Mouse (Mus musculus): ENCODE results near the gene Gpd1l. TPM values are rescaled to one million over a fixed set of nuclear protein-coding genes. Genes with fewer than 3 reads are reported as not detected.

Gene Gpd1l
- total and polyA plus RNA-seq, 2 experiments from 2014 or later, result 45.1 to 73.8 TPM

- Histone ChIP-seq H3K27me3 (ENCODE audit: insufficient read depth, low read length) (no peaks in the 10 kb centered on the region), H3K4me3 (ENCODE audit: low read depth, low read length) (no peak overlapping the region), H3K4me2 (ENCODE audit: low read depth) (no peak overlapping the region), H3K36me3 (ENCODE audit: insufficient read depth) (peaks cover 41% of the 10 kb centered on the region), H3K4me1 (ENCODE audit: insufficient read depth) (no peaks in the 10 kb centered on the region), H3K9me3 (ENCODE audit: low read length) (no peaks in the 10 kb centered on the region), H3K27ac (ENCODE audit: low read depth, low read length) (no peak overlapping the region), H3K9ac (no peak overlapping the region)
- 37% methylated on average over 18 of the region's 18 CpGs for WGBS
- peak; percentile 93 for TF ChIP-seq CTCF (IDR thresholded peaks at IDR 0.05; ENCODE audit: low read depth)
- DNase-seq (peak; percentile 94), ATAC-seq (peak; percentile 79)
Observed at GRCm38 (mm10) chr9:114912680-114913649, 20.8 kb downstream of the Gpd1l start.

GRCm38 (mm10) chr9:114907509-114907908 is 26.3 kb downstream of the Gpd1l start:
- no peak overlapping the region for H3K4me2 ChIP-seq (ENCODE audit: low read depth)
- TF ChIP-seq CTCF (IDR thresholded peaks at IDR 0.05; ENCODE audit: low read depth), result no peak
- ATAC-seq (no peak), DNase-seq (no peak)
- no peak overlapping the region for H3K4me3 ChIP-seq (ENCODE audit: low read depth, low read length)
- H3K9ac ChIP-seq, result no peak overlapping the region
- H3K36me3 ChIP-seq (ENCODE audit: insufficient read depth), result peaks cover 19% of the 10 kb centered on the region
- H3K9me3 ChIP-seq (ENCODE audit: low read length), result no peaks in the 10 kb centered on the region
- WGBS, result 88% methylated on average over 7 of the region's 7 CpGs
- H3K4me1 ChIP-seq (ENCODE audit: insufficient read depth), result no peaks in the 10 kb centered on the region
- no peak overlapping the region for H3K27ac ChIP-seq (ENCODE audit: low read depth, low read length)
- no peaks in the 10 kb centered on the region for H3K27me3 ChIP-seq (ENCODE audit: insufficient read depth, low read length)

GRCm38 (mm10) chr9:114895919-114896318 is 37.9 kb downstream of the Gpd1l start:
- no peak overlapping the region for H3K9ac ChIP-seq
- no peak overlapping the region for H3K4me3 ChIP-seq (ENCODE audit: low read depth, low read length)
- H3K27me3 ChIP-seq (ENCODE audit: insufficient read depth, low read length), result no peaks in the 10 kb centered on the region
- H3K36me3 ChIP-seq (ENCODE audit: insufficient read depth), result peaks cover 9% of the 10 kb centered on the region; the same call in 1 of the 2 replicates
- no peak for DNase-seq
- TF ChIP-seq CTCF (IDR thresholded peaks at IDR 0.05; ENCODE audit: low read depth), result no peak
- no peak overlapping the region for H3K4me2 ChIP-seq (ENCODE audit: low read depth)
- ATAC-seq, result no peak
- no peaks in the 10 kb centered on the region for H3K4me1 ChIP-seq (ENCODE audit: insufficient read depth)
- 75% methylated on average over 4 of the region's 4 CpGs for WGBS
- no peak overlapping the region for H3K27ac ChIP-seq (ENCODE audit: low read depth, low read length)
- no peaks in the 10 kb centered on the region for H3K9me3 ChIP-seq (ENCODE audit: low read length)

- no peaks in the 10 kb centered on the region for H3K9me3 ChIP-seq (ENCODE audit: low read length)
- no peaks in the 10 kb centered on the region for H3K36me3 ChIP-seq (ENCODE audit: insufficient read depth)
- H3K27ac ChIP-seq (ENCODE audit: low read depth, low read length), result no peak overlapping the region
- no peak overlapping the region for H3K9ac ChIP-seq
- TF ChIP-seq CTCF (IDR thresholded peaks at IDR 0.05; ENCODE audit: low read depth), result no peak
- WGBS, result 88% methylated on average over 11 of the region's 11 CpGs
- DNase-seq, result no peak
- ATAC-seq, result no peak
- no peaks in the 10 kb centered on the region for H3K4me1 ChIP-seq (ENCODE audit: insufficient read depth)
- H3K4me2 ChIP-seq (ENCODE audit: low read depth), result no peak overlapping the region
- H3K4me3 ChIP-seq (ENCODE audit: low read depth, low read length), result no peak overlapping the region
- H3K27me3 ChIP-seq (ENCODE audit: insufficient read depth, low read length), result no peaks in the 10 kb centered on the region
Observed at GRCm38 (mm10) chr9:114892974-114893373, 40.8 kb downstream of the Gpd1l start.

- Histone ChIP-seq H3K9me3 (ENCODE audit: low read length) (no peaks in the 10 kb centered on the region), H3K27ac (ENCODE audit: low read depth, low read length) (no peak overlapping the region), H3K4me3 (ENCODE audit: low read depth, low read length) (no peak overlapping the region), H3K4me1 (ENCODE audit: insufficient read depth) (no peaks in the 10 kb centered on the region), H3K4me2 (ENCODE audit: low read depth) (no peak overlapping the region), H3K27me3 (ENCODE audit: insufficient read depth, low read length) (no peaks in the 10 kb centered on the region), H3K9ac (no peak overlapping the region), H3K36me3 (ENCODE audit: insufficient read depth) (no peaks in the 10 kb centered on the region)
- TF ChIP-seq CTCF (IDR thresholded peaks at IDR 0.05; ENCODE audit: low read depth), result no peak
- WGBS, result 25% methylated on average over 7 of the region's 7 CpGs
- ATAC-seq (no peak), DNase-seq (no peak)
Observed at GRCm38 (mm10) chr9:114890377-114890776, 43.4 kb downstream of the Gpd1l start.

- Histone ChIP-seq H3K9me3 (ENCODE audit: low read length) (no peaks in the 10 kb centered on the region), H3K4me3 (ENCODE audit: low read depth, low read length) (no peak overlapping the region), H3K4me1 (ENCODE audit: insufficient read depth) (no peaks in the 10 kb centered on the region), H3K4me2 (ENCODE audit: low read depth) (no peak overlapping the region), H3K36me3 (ENCODE audit: insufficient read depth) (no peaks in the 10 kb centered on the region), H3K27ac (ENCODE audit: low read depth, low read length) (no peak overlapping the region), H3K27me3 (ENCODE audit: insufficient read depth, low read length) (no peaks in the 10 kb centered on the region), H3K9ac (no peak overlapping the region)
- DNase-seq (no peak), ATAC-seq (no peak)
- WGBS, result 89% methylated on average over 5 of the region's 5 CpGs
- no peak for TF ChIP-seq CTCF (IDR thresholded peaks at IDR 0.05; ENCODE audit: low read depth)
Observed at GRCm38 (mm10) chr9:114888856-114889407, 44.9 kb downstream of the Gpd1l start.

GRCm38 (mm10) chr9:114887699-114888098 is 46.1 kb downstream of the Gpd1l start:
- WGBS, result 88% methylated on average over 3 of the region's 3 CpGs
- H3K9ac ChIP-seq, result no peak overlapping the region
- no peaks in the 10 kb centered on the region for H3K9me3 ChIP-seq (ENCODE audit: low read length)
- no peak overlapping the region for H3K27ac ChIP-seq (ENCODE audit: low read depth, low read length)
- ATAC-seq, result no peak
- no peaks in the 10 kb centered on the region for H3K36me3 ChIP-seq (ENCODE audit: insufficient read depth)
- TF ChIP-seq CTCF (IDR thresholded peaks at IDR 0.05; ENCODE audit: low read depth), result peak; percentile 59
- H3K4me3 ChIP-seq (ENCODE audit: low read depth, low read length), result no peak overlapping the region
- H3K4me1 ChIP-seq (ENCODE audit: insufficient read depth), result no peaks in the 10 kb centered on the region
- no peak overlapping the region for H3K4me2 ChIP-seq (ENCODE audit: low read depth)
- peak; percentile 36 for DNase-seq
- no peaks in the 10 kb centered on the region for H3K27me3 ChIP-seq (ENCODE audit: insufficient read depth, low read length)

Data from forebrain, postnatal 0 days (tissue).